In genomic region chr4:135353794-135354450, GRCm38 (mm10) we compare ENCODE assay signal across 8 mouse cellular contexts. TPM values are rescaled to one million over a fixed set of nuclear protein-coding genes. Genes with fewer than 3 reads are reported as not detected.
DNase-seq lines count a peak whose midpoint lies in the region; ATAC-seq lines count a peak whose summit lies in the region.

No protein-coding gene starts in this region.

- intact Hi-C loops in gastrocnemius, postnatal 14 days (cut with DNase I; ENCODE audit: low total_unique reads): no loop called here

- peak; percentile 33 for DNase-seq in kidney, adult 18-20 months
- DNase-seq in kidney, postnatal 36 days: no peak
- DNase-seq in T-cell, adult 2 months (ENCODE audit: low spot score): peak; percentile 26
- peak; percentile 19 for DNase-seq in midbrain, embryonic 10.5 days (ENCODE audit: low spot score)
- peak; percentile 13 to 18 for DNase-seq in thymus, postnatal 10 days (ENCODE audit: low spot score in 2 of 2)
- no peak for DNase-seq in gastrocnemius, postnatal 14 days

- peaks cover 18% of the 10 kb centered on the region for H3K4me1 ChIP-seq in forebrain, embryonic 12.5 days
- H3K4me1 ChIP-seq in intestine, embryonic 16.5 days (ENCODE audit: control insufficient read depth, insufficient read depth, low read length): peaks cover 18% of the 10 kb centered on the region
- H3K4me1 ChIP-seq in midbrain, embryonic 10.5 days: peaks cover 20% of the 10 kb centered on the region

- no peak; the same call in 1 of the 2 replicates for ATAC-seq in forebrain, embryonic 12.5 days (ENCODE audit: low FRiP score)
- ATAC-seq in intestine, embryonic 16.5 days: no peak

- 23% methylated on average over 12 of the region's 12 CpGs for WGBS in forebrain, embryonic 12.5 days
- WGBS in intestine, embryonic 16.5 days: 14% methylated on average over 12 of the region's 12 CpGs
- 23% methylated on average over 12 of the region's 12 CpGs for WGBS in midbrain, embryonic 10.5 days

- peaks cover 4% of the 10 kb centered on the region; the same call in 1 of the 2 replicates for H3K27me3 ChIP-seq in forebrain, embryonic 12.5 days
- H3K27me3 ChIP-seq in intestine, embryonic 16.5 days (replicated peaks; ENCODE audit: control insufficient read depth, insufficient read depth, low read length): no peaks in the 10 kb centered on the region
- no peaks in the 10 kb centered on the region for H3K27me3 ChIP-seq in midbrain, embryonic 10.5 days (ENCODE audit: low read depth, poor library complexity, severe bottlenecking)

- peaks cover 13% of the 10 kb centered on the region for H3K36me3 ChIP-seq in forebrain, embryonic 12.5 days (replicated peaks)
- H3K36me3 ChIP-seq in intestine, embryonic 16.5 days (ENCODE audit: control insufficient read depth, insufficient read depth, low read length): no peaks in the 10 kb centered on the region
- H3K36me3 ChIP-seq in midbrain, embryonic 10.5 days: peaks cover 27% of the 10 kb centered on the region

- peak overlapping the region; percentile 96 for H3K27ac ChIP-seq in forebrain, embryonic 12.5 days
- peak overlapping the region; percentile 98 for H3K27ac ChIP-seq in intestine, embryonic 16.5 days (ENCODE audit: low read length)
- peak overlapping the region; percentile 99 for H3K27ac ChIP-seq in midbrain, embryonic 10.5 days (replicated peaks)

- no peaks in the 10 kb centered on the region for H3K9me3 ChIP-seq in forebrain, embryonic 12.5 days
- H3K9me3 ChIP-seq in intestine, embryonic 16.5 days (ENCODE audit: control insufficient read depth, low read length): no peaks in the 10 kb centered on the region
- H3K9me3 ChIP-seq in midbrain, embryonic 10.5 days (replicated peaks): no peaks in the 10 kb centered on the region; the same call in 1 of the 2 replicates

- peak overlapping the region; percentile 46 for H3K9ac ChIP-seq in forebrain, embryonic 12.5 days
- H3K9ac ChIP-seq in intestine, embryonic 16.5 days (ENCODE audit: low read depth, low read length): peak overlapping the region; percentile 71

- H3K4me3 ChIP-seq in forebrain, embryonic 12.5 days (replicated peaks): peak overlapping the region; percentile 98
- peak overlapping the region; percentile 94 for H3K4me3 ChIP-seq in intestine, embryonic 16.5 days (ENCODE audit: low read length)
- peak overlapping the region; percentile 97 for H3K4me3 ChIP-seq in midbrain, embryonic 10.5 days

- H3K4me2 ChIP-seq in forebrain, embryonic 12.5 days: peak overlapping the region; percentile 61
- peak overlapping the region; percentile 73 for H3K4me2 ChIP-seq in intestine, embryonic 16.5 days (ENCODE audit: low read depth, low read length)

RNA-seq across cellular contexts. Expression of gene Srrm1, which starts 0.8 kb away (rescaled TPM):
- polyA plus RNA-seq in forebrain, embryonic 12.5 days (2016; fragmentation: Nextera tagmentation; extraction: Ambion mirVana): 272 and 275 TPM in 2 replicates
- polyA plus RNA-seq in intestine, embryonic 16.5 days (2015; fragmentation: Nextera tagmentation; extraction: Ambion mirVana): 152 and 176 TPM in 2 replicates
- polyA plus RNA-seq in midbrain, embryonic 10.5 days (2016; fragmentation: Nextera tagmentation; extraction: Ambion mirVana): 222 and 230 TPM in 2 replicates
- total RNA-seq in gastrocnemius, postnatal 14 days (2021): 10 to 100 TPM; 57.8 to 68.3 TPM

RNA-seq across cellular contexts. Expression of gene Ncmap, which starts 44.1 kb away (rescaled TPM):
- 0.63 and 1.1 TPM in 2 replicates for polyA plus RNA-seq in forebrain, embryonic 12.5 days (2016; fragmentation: Nextera tagmentation; extraction: Ambion mirVana)
- 6.1 and 7.3 TPM in 2 replicates for polyA plus RNA-seq in intestine, embryonic 16.5 days (2015; fragmentation: Nextera tagmentation; extraction: Ambion mirVana)
- polyA plus RNA-seq in midbrain, embryonic 10.5 days (2016; fragmentation: Nextera tagmentation; extraction: Ambion mirVana): 0.36 and 0.57 TPM in 2 replicates
- total RNA-seq in gastrocnemius, postnatal 14 days (2021): 10 to 100 TPM in 1 of 2 experiments, 1 to 10 TPM in 1; 5.6 to 19.2 TPM

Comparison
In these comparisons a context has a peak if more than half of its experiments do, and no peak if none do; other contexts are left out.
1. DNase-seq: peak in kidney, adult 18-20 months (single experiment), T-cell, adult 2 months (single experiment), midbrain, embryonic 10.5 days (single experiment) and thymus, postnatal 10 days (2 of 2); none in kidney, postnatal 36 days (0 of 2) and gastrocnemius, postnatal 14 days (single experiment).
2. Peak in every context shown above with its lines, with median percentiles within 50 percentile points of each other: H3K27ac ChIP-seq and H3K4me3 ChIP-seq.